Mouse (Mus musculus): ENCODE data around the gene Nr2f2.

Nr2f2 gene

GRCm38 (mm10) chr7:70366808-70367095 is 217 bp upstream of the Nr2f2 start:
- no peak for DNase-seq (ENCODE audit: extremely low spot score)

GRCm38 (mm10) chr7:70365401-70365811 is 1.1 kb downstream of the Nr2f2 start:
- peak; percentile 77 for DNase-seq (ENCODE audit: extremely low spot score)

- peak; percentile 75 for DNase-seq (ENCODE audit: extremely low spot score)
Measured at GRCm38 (mm10) chr7:70364798-70365197, 1.7 kb downstream of the Nr2f2 start.

DNA sequence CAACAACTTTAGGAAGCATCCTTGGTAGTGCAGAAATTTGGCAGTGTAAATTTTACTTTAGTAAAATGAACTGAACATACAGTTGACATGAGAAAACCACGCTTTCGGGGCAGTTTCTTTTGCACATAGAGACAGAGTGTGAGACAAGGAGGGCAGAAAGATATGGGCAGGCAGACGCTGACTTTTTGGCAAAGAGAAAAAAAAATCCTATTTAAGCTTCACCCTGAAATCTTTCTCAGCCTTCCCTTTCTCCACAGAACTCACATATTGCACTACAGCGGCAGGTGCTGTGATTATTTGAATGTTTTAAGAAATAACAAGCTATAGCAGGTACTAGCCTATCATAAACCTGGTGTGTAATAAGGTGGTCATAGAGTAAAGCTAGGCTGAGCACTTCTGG is 3.2 kb downstream of the Nr2f2 start:
- DNase-seq (ENCODE audit: extremely low spot score) = peak; percentile 19

DNA sequence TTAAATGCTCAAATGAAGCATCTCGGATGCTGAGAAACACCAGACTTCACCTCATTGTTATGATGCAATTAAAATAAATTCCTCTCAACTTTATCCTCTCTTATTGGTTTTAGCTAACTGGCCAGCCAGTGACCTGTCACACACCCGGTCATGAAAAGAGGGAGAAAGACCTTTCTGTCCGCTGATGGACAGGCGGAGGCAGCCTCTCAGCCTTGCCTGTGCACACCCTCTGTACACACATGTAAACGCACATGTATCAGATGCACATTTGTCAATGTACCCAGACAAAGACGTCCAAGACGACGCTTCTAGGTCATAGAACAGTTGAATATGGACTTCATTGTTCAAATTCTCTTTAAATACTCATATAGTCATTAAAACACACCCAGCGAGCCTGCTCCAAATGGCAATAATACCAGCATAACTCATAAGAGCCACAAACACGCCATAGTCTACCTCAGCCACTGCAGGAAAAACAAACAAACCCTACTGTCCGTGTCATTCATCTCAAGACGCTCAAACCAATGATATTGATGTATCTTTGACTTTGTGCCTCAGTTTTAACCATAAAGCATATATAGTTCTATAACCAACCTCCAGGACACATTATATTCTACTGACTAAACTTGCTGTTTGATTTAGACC is 3.9 kb downstream of the Nr2f2 start:
- peak; percentile 61 for DNase-seq (ENCODE audit: extremely low spot score)

DNA sequence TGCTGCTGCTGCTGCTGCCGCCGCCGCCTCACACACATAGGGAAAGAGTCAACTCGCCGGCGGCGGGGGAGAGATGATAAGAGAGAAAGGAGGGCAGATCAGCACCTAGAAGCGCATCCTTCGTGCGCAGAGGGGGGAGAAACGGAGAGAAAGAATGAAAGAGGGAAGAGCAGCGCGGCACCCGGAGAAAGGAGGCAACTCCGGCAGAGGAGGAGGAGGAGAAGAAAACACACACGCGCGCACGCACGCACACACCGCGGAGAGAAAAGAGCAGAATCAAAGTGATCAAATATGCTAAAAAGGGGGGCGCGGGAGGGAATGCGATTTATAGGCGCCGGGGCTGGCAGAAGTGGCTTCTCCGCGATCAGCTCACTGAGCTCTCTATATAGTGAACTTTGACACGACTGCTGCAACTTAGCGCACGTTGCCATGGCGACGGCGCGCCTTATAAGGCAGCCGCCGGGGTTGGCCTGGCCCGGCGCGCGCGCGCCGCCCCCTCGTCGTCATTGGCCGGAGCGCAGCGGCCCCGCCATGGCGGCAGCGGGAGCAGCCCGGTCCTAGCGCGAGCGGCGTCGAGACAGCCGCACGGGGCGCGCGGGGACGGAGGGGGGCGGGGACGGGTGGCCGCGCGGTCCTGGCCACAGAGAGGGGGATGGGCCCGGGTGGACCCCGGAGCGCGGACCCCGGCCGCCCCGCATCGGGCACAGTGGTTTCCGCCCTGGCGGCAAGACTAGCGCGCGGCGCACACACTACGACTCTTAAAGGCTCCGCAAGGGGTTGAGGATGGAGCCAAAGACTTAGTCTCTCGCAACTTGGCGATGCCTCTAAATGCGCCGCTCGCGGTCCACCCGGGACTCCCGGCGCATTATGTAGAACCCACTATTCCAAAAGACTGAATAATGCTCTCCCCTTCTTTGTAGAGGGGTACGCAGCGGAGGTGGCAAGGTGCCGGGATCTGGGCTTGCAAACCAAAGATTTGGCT is 4.9 kb downstream of the Nr2f2 start:
- peak; percentile 93 for DNase-seq (ENCODE audit: extremely low spot score)

GRCm38 (mm10) chr7:70360611-70361382 is 5.7 kb downstream of the Nr2f2 start:
- DNase-seq (ENCODE audit: extremely low spot score) = peak; percentile 61

- peak; percentile 61 for DNase-seq (ENCODE audit: extremely low spot score)
Measured at GRCm38 (mm10) chr7:70359791-70360581, 6.5 kb downstream of the Nr2f2 start.

DNA sequence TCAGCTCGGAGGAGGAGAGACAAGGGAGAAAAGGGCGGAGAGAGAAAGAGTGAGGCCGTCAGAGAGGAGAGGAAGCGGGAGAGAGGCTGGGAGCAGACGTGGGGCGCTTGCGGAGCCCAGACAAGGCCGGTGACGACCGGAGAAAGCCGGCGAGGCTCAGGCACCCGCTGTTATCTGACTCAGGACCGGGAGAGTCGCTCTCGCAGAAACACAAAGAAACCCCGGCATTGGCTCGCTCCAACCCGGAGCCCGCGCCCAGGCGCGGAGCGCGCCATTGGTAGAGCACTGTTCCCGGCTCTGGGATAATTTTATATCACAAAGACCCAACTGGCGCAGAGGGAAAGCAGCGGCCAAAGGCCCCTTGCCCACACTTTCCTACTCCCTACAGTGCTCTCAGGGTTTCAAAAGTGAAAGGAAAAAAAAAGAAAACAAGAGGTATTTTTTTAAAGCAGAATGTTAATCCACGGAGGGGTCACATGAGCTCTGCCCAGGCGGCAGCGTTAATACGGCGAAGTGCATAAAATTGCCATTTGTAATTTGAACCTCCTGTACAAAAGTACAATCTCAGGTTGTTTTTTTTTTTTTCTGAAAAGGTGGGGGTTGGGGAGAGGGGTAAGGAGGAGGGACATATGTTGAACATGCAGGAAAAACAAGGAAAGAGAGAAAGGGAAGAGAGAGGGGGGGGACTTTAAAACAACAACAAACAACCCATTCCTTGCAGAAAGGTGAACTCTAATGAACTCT is 7.5 kb downstream of the Nr2f2 start:
- no peak for DNase-seq (ENCODE audit: extremely low spot score)

DNA sequence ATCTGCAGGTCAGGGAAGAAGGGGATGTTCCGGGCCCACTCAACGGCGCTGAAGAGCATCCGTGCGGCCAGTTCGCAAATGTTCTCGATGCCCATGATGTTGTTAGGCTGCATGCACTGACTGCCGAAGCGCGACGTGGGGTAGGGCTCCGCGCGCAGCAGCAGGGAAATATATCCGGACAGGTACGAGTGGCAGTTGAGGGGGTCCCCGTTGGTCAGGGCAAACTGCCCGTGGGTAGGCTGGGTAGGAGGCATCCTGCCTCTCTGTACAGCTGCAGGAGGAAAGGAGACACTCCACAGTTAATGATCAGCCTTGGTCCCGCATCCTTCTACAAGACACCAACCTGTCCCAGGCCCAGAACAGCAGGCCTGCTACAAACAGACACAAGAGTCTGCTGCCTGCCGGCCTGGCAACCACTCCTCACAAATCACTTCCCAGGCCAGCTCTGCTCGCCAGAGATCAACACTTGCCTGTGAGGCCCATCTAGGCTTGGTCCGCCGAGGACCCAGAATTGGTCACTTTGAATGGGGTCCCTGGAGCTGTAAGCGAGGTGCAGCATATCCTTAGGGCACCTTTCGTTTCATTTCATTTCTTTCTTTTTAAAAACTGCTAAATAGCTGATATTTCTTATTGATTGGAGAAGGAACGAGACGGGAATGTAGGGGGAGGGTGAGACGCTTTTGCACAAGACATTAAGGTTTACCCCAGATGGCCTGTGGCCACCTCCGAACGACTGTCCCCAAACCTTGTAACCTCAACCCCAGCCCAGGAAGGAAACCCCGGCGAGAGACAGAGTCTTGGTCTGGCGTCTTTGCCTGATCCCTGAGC is 8.3 kb downstream of the Nr2f2 start:
- DNase-seq (ENCODE audit: extremely low spot score) = peak; percentile 58

- peak; percentile 8 for DNase-seq (ENCODE audit: extremely low spot score)
Measured at GRCm38 (mm10) chr7:70357516-70358019, 9.0 kb downstream of the Nr2f2 start.

DNA sequence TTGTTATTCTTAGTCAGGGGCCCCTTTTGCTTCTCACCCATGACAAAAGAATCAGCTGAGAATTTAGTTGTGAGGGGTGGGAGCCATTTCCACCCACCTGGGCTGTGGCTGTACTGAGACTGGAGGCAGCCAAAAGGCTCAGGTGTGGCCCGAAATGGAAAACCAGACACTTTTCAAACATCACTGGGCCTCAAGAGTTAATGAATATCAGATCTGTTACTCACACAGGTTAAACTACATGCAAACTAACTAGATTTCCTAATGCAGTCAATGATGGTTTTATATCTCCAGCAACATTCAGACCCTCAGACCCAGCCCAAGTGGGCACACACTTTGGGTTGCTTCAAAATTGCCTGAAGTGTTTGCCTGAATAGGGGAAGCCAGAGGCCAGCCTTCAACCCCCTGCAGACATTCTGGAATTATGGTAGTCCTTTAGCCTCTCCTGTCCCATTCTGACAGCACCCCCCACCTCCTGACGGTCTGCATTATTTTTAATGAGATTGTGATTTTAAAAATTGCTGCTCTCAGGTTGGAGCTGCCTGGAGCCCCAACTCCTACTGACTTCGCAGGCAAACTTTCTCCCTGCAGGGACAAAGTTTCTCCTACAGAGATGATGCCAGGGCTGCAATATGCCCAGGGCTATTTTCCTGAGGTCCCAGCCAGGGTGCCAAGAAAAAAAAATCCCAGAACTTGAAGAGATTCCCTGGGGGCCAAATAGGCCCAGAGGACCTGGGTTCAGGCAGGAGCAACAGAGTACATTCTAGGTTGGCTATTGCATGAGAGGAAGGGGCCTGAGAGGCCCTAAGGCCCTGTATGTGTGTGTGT is 9.6 kb downstream of the Nr2f2 start:
- peak; percentile 19 for DNase-seq (ENCODE audit: extremely low spot score)

GRCm38 (mm10) chr7:70355691-70356568 is 10.6 kb downstream of the Nr2f2 start:
- peak; percentile 30 for DNase-seq (ENCODE audit: extremely low spot score)

DNA sequence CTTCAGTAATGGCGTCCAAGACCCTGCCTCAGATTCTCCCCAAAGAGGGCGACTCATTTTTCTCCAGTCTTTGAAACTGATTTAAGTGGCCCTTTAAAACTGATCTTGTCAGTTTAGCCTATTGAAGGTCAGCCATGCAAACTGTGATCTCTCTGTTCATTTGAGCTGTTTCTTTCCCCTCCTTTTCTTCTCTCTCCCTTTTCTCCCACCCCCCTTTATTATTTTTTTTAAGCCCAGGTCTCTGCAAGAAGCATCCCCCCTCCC is 11.2 kb downstream of the Nr2f2 start:
- DNase-seq (ENCODE audit: extremely low spot score) = peak; percentile 57

DNA sequence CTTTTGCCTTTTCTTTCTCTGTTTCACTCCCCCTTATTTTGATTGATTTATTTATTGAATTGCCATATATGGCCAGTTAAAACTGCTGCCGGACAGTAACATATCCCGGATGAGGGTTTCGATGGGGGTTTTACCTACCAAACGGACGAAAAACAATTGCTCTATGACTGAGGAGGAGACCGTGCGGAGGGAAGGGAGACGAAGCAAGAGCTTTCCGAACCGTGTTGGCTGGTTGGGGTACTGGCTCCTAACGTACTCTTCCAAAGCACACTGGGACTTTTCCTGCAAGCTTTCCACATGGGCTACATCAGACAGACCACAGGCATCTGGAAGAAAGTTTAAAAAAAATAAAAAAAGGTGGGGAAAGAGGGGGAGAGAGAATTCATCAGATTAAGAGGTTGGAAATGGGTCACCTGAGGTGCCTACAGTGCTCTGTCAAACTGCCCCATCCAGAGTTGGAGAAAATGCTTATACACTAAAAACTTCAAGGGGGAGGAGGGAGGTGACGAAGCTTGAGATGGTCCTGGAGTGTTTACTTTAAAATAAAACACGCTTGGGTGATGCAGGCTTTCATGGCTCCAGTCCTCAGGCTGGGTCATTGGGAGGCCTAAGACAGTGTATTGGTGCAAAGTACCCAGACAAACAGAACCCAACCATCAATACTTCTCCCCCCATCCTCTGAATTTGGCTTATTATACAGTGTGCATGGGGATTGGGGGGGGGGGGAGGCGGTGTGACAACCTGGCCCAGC is 11.8 kb downstream of the Nr2f2 start:
- peak; percentile 58 for DNase-seq (ENCODE audit: extremely low spot score)

GRCm38 (mm10) chr7:70353151-70353550 is 13.4 kb downstream of the Nr2f2 start:
- DNase-seq (ENCODE audit: extremely low spot score) = no peak

DNA sequence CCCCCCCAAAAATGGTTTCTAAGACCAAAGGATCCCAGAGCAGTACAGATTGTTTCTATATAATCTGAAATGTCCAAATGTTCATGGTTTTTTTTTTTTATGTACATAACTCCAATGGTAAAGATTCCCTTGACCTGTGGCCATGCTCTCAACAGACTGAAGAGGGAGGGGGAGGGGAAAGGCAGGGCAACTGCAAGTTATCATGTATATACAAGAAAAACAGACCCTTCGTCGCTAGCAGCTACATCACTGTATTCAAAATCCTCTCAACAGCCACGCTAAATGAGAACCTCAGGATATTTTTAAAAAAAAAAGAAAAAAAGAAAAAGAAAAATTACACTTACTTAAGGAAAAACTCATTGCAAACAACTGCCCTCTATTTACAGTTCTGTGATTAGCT is 13.9 kb downstream of the Nr2f2 start:
- no peak for DNase-seq (ENCODE audit: extremely low spot score)
